Mouse (Mus musculus): ENCODE data around the gene Fmnl2. TPM values are rescaled to one million over a fixed set of nuclear protein-coding genes. Genes with fewer than 3 reads are reported as not detected.
A peak's percentile ranks its signal among the peaks of the same experiment; 100 is the strongest.

Fmnl2 gene
- total RNA-seq, 2 experiments from 2014 or later: 17.2 to 19.6 TPM

- peak; percentile 37 to 77 for DNase-seq (ENCODE audit: low spot score in 2 of 2)
Measured at GRCm38 (mm10) chr2:52955090-52955489, 97.4 kb downstream of the Fmnl2 start.

DNA sequence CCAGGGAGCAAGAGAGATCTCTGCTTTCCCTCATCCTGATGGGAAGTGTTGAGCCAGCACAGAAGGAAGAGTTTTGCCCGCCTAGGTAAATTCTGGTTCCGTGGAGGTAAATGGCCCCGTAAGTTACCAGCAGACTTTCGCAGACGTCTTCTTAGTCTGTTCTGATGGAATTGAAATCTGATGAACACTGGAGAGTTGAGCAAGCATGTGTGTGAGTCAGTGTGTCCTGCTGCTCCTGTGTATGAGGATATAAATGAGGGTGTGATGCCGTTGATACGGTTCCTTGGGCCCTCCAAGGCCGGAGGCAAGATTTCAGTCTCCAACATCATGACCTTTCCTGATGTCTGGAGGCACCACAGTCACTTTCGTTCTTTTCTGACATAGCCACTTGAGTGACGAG lies 98.2 kb downstream of the Fmnl2 start:
- no peak for DNase-seq (ENCODE audit: low spot score in 2 of 2)

DNA sequence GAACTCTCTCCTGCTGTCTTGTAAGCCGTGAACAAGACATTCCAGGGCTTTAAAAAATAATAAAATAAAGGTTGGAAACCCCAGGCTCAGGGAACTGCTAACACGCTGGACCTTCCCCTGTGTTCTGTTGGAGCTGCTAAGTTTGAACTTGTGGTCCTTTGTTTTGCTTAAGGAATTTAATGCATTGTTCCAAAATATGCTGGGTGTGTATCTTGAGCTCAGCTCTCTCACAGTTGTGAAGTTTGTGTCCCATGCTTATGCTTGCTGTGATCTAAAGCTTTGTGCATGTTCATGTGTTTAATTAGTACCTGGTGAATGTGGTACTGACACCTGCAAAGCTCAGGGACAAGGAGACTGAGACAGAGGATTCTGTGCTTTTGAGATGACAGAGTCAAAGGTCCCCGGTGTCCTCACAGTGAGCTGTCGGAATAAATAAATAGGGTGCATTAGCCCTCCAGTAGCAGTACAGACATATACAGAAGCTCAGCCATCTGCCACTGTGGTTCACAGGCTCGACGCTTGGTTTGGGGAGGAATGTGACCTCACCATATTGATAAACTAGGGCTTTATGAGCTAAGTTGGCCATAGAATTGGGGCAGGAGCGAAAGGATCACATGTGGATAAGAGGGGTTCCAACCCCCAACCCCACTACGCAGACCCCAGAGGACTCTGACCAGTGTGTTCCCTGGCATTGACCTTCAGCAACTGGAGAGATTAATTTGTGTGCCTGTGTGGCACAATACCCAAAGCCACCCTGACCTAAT lies 100.3 kb downstream of the Fmnl2 start:
- DNase-seq (ENCODE audit: low spot score in 2 of 2): no peak

DNA sequence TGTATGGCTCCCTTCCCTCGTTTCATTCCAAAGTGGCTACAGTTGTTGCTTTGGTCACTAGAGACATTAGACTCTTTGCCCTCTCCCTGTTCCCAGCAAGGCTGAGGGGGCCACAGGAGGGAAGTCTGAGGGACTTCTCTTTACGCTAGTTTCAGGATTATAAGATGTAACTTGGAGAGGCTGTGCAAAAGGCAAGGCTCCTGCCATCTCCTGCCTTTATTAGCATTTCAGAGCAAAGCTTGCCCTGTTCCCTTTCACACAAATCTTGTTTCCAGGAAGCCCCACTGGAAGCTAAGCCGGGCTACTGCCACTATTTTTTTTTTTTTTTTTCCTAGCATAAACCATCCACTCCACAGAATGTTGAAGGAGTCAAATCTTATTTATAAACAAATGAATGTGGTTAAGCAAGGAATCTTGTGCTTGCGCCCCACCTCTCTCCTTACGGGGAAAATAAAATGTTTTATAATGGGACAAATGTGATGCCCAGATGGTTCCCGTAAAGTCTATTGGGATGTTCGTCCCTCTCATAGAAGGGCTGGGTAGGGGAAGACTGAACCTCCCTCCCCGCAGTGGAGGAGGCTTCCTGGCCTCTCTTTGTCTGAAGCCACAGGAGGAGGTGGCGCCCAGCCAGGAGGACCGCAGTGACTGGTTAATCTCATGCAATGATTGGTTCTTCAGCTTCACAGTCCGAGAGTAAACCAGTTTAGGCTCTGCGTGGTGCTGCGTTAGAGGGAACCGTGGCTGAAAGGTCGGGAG lies 101.1 kb downstream of the Fmnl2 start:
- peak; percentile 57 to 79 for DNase-seq (ENCODE audit: low spot score in 2 of 2)

DNA sequence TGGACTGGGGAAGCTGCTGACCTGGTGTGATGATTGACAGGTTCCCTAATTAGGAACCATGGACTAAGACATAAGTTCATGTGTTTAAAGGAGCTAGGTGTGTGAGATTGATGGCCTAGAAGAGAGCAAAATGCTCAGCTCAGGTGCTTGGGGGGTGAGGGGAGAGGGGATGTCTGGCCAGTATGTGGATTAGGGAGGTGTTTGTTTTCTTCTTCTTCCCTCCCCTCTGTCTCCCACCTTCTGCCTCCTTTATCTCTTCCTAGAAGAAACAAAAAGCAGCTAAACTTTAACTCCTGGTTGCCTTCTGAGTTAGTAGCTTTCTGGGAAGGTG lies 101.6 kb downstream of the Fmnl2 start:
- no peak for DNase-seq (ENCODE audit: low spot score in 2 of 2)

DNA sequence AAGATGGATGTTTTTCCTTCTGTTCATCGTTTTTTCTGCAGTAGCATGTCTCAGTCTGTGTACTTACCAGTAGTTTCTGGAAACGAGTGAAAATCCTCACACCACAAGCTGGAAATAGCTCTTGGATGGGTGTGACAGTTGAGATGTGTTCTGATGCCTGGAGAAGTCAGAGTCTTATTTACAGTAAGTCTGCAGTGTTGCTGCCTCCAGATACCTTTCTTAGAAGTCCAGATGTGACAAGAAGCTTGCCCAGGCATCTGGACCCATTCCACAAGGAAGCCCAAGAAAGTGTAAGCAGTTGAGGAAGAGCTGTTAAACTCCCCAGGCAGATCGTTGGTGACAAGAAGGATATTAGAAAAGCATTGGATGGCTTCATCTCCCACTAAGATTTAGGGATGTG lies 102.3 kb downstream of the Fmnl2 start:
- DNase-seq (ENCODE audit: low spot score in 2 of 2): no peak

DNA sequence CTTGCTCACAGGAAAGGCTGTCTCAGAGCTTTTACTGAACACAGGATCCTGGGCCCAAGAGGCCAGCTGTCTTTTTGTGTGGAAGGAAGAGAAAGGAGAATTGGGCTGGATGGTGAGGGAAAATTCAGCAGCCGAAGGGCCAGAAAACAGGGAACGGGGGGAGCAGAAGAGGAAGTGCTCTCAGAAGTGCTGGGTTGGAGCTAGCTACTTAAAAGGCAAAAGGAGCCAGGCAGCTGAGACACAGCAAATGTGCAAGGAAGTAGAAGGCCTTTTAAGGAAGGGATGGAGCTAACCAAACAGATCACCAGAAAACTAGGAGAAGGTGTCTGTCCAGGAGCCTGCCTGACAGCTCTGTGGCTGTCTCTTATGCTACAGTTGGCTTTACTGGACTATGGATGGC lies 103.0 kb downstream of the Fmnl2 start:
- DNase-seq (ENCODE audit: low spot score in 2 of 2): no peak

DNA sequence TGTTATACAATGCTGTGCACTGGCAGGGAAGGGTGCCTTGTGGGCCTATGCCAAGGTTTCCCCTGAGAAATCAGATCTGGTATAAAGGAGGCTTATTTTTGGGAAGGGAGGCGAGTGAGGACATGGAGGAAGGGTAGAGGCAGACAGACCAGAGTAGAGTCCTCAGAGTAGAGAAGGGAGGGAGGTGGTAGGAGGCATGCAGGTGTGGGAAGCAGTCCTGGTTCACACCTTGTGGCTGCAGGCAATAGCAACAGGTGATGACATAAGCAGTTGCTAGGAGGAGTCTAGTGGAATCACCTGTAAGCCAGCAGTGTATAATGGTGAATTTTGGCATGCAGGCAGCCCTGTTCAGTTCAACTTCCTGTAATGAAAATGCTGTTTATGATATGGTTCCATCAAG lies 105.8 kb downstream of the Fmnl2 start:
- no peak for DNase-seq (ENCODE audit: low spot score in 2 of 2)

GRCm38 (mm10) chr2:52964386-52964928 lies 106.8 kb downstream of the Fmnl2 start:
- DNase-seq (ENCODE audit: low spot score in 2 of 2): no peak

DNA sequence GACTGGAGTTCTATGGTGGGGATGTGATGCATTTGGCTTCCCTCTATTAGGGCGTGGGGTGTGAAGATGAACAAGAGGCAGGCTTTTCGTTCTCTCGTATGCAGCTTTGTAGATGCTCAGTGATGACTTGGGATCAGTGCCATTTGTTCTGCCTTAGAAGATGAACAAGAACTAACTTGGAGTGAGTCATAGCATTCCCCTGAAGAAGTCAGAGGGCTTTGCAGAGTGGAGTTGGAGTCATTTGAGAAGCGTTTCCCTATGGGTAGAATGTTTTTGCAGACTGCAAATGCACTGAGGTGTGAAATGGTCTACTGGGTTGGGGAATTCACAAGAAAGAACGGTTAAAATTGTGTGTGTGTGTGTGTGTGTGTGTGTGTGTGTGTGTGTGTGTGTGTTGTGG lies 108.6 kb downstream of the Fmnl2 start:
- no peak for DNase-seq (ENCODE audit: low spot score in 2 of 2)

DNA sequence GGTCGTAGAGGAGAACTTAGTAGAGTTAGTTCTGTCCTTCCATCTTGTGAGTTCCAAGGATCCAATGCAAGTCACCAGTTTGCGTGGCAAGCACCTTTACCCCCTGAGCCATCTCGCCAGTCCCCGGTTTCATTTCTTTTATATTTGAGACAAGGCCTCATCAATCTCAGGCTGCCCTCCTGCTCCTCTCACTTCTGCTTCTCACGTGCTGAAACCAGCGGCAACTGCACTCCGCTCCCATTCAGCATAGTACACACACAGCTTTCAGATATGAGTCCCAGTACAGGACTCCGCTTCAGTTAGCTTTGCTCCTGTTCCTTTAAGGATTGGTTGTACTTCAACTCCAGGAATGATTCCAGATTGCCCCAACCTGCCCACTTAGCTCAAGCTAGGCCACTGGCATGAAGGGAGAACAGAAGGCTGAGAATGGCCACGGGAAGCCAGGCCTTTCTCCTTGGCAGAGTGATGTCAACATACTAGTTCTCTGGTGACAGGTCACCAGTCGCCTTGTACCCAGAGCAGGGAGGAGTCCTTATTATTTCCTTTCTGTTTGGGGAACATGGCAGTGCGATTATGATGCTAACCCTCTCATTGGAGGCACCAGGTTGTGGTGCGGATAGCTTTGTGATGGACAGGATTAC lies 109.3 kb downstream of the Fmnl2 start:
- no peak for DNase-seq (ENCODE audit: low spot score in 2 of 2)

- no peak for DNase-seq (ENCODE audit: low spot score in 2 of 2)
Measured at GRCm38 (mm10) chr2:52967461-52967823, 109.8 kb downstream of the Fmnl2 start.

- DNase-seq (ENCODE audit: low spot score in 2 of 2): no peak
Measured at GRCm38 (mm10) chr2:52968884-52969283, 111.2 kb downstream of the Fmnl2 start.

DNA sequence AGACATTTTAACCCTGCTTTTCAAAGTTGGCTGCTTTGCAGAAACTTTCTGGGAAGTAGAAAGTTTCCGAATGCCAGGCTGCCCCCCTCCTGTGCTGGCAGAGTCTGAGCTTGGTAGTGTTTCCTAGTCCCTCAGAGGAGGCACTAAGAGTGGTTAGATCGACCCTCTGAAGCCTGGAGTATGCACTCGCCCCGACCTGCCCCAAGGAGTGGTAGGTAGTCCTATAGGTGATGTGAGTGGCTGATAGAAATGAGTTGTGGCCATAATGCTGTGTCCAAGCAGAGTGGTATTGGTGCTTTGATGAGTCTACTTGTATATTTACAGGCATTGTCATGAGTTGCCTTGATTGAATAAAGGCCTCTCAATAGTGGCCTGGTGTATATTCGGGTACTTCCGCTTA lies 116.4 kb downstream of the Fmnl2 start:
- no peak for DNase-seq (ENCODE audit: low spot score in 2 of 2)

DNA sequence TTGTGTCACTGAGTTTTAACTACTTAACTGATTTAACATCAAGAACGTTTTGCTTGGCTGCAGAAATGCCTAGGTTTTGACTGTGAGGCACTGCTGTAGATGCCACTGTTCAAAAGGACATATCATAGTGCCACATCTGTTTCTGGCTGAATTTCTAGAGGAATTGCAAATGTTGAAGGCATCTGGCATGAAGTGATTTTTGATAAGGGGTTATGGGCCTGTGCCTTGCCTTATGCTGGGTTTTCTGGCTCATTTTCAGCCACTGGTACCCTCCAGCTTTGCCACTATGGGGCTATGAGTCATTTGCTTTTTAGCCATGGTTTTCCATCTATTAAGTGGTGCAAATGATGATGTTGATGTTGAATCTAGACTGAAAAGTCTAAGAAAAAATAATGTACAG lies 117.1 kb downstream of the Fmnl2 start:
- no peak for DNase-seq (ENCODE audit: low spot score in 2 of 2)

- DNase-seq (ENCODE audit: low spot score in 2 of 2): no peak
Measured at GRCm38 (mm10) chr2:52977921-52978675, 120.4 kb downstream of the Fmnl2 start.

GRCm38 (mm10) chr2:52978796-52979195 lies 121.1 kb downstream of the Fmnl2 start:
- DNase-seq (ENCODE audit: low spot score in 2 of 2): no peak

- DNase-seq (ENCODE audit: low spot score in 2 of 2): no peak
Measured at GRCm38 (mm10) chr2:52979280-52979763, 121.7 kb downstream of the Fmnl2 start.

GRCm38 (mm10) chr2:52981126-52981525 lies 123.5 kb downstream of the Fmnl2 start:
- DNase-seq (ENCODE audit: low spot score in 2 of 2): no peak

DNA sequence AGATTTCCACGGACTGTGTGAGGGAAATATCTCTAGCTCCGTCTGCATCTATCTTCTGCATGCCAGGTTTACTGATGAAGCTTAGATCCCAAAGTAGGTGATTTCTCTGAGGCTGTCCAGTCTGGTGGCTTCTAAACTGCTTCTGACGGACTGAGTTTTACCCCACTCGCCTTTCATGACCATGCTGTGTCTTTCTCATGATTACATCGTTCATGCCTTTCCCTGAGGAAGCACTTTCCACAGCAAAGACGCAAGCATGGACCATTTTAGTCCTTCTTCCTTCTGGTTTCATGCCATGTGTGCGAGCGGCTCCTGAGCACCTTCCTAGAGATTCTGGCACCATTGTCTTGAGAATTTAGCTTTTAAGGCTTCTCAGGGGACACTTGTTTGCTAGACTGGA lies 123.9 kb downstream of the Fmnl2 start:
- no peak for DNase-seq (ENCODE audit: low spot score in 2 of 2)

DNA sequence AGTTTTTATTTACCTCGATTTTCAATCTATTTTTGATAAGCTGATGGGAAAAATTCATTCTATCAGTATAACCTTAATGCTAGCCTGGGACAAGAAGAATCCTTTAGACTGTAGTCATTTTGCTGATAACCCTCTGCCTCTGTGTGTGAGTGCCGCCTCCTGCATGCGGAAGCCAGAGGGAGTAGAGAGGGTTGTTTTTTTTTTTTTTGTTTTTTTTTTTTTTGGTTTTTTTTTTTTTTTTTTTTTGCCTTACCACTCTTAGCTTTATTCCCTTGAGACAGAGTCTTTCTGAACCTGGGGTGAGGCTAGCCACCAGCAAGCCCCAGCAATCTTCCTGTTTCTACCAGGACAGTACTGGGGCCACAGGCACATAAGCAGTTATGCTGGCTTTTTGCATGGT lies 124.8 kb downstream of the Fmnl2 start:
- DNase-seq (ENCODE audit: low spot score in 2 of 2): no peak

Measured in gastrocnemius, postnatal 4 days (tissue).